In the genomic region with DNA sequence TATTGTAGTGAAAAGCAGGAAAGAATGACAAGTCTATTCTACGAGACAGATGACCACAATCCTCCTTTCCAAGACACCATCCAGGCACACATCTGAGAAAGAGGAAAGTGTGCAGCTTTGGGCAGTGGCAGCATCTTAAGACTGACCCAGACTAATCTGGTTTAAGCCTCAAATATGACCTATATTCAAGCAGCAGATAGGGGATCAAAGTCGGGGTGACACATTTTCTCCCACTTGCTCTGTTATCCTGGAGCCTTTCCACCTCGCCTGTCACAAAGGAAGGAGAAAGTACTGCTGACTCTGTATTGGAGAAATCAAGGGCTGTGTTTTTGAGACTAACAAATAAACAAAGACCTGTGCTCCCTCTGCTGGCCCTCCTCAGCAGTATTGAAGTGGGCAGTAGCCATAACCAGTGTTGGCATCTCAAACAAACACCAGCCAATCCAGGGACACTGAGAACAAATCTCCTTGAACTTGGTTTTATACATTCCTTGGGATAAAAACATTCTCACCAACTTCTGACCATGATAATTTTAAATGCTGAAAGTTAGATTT, we compare ENCODE assay signal across 8 mouse cellular contexts. TPM values are rescaled to one million over a fixed set of nuclear protein-coding genes. Genes with fewer than 3 reads are reported as not detected.
DNase-seq lines count a peak whose midpoint lies in the region; ATAC-seq and TF ChIP-seq lines count a peak whose summit lies in the region.
"Had no signal": no experiment of that assay in that cellular context is flagged by ENCODE, and none has a peak within 500 bp of the region (broad histone marks: within the 10 kb centered on the region; RNA-seq: fewer than 3 reads in every experiment).

No protein-coding gene starts in this region.

- H3K36me3 ChIP-seq in kidney, adult 2 months (ENCODE audit: control insufficient read depth, insufficient read depth, low read length) = no peaks in the 10 kb centered on the region
- H3K36me3 ChIP-seq in hindbrain, embryonic 13.5 days = no peaks in the 10 kb centered on the region

- H3K4me3 ChIP-seq in kidney, adult 2 months (ENCODE audit: insufficient read depth, low read depth, low read length) = no peak overlapping the region
- H3K4me3 ChIP-seq in hindbrain, embryonic 13.5 days = no peak overlapping the region

- no peak overlapping the region for H3K4me2 ChIP-seq in hindbrain, embryonic 13.5 days
- H3K4me2 ChIP-seq: heart, embryonic 11.5 days had no signal

- H3K27me3 ChIP-seq in kidney, adult 2 months (replicated peaks; ENCODE audit: control insufficient read depth, insufficient read depth, low read length) = no peaks in the 10 kb centered on the region
- no peaks in the 10 kb centered on the region for H3K27me3 ChIP-seq in hindbrain, embryonic 13.5 days

- no peak; the same call in 1 of the 2 replicates for ATAC-seq in hindbrain, embryonic 13.5 days (ENCODE audit: low FRiP score)
- no peak for ATAC-seq in activated CD4-positive, CD25-positive, alpha-beta regulatory T cell, adult 4 months

- TF ChIP-seq CTCF in kidney, adult 2 months (conservative IDR thresholded peaks at IDR 0.05; ENCODE audit: insufficient read depth, insufficient read length, low read depth, low read length) = peak; percentile 29; the same call in 1 of the 2 replicates

- DNase-seq in kidney, adult 2 months = peak; percentile 4
- DNase-seq in kidney, adult 11 months = no peak
- DNase-seq in 416B (ENCODE audit: low read depth) (peak; percentile 49), MN1 (ENCODE audit: low spot score) (peak; percentile 64)
- no peak for DNase-seq in testis, postnatal 14 days (ENCODE audit: low spot score)

- H3K27ac ChIP-seq in kidney, adult 2 months (ENCODE audit: insufficient read depth, low read depth, low read length) = no peak overlapping the region
- H3K27ac ChIP-seq in hindbrain, embryonic 13.5 days = 0 out of 2 replicates have a peak overlapping the region, but pooled peaks have one; percentile 6

- 76% methylated on average over 3 of the region's 3 CpGs for WGBS in kidney, adult 2 months
- WGBS in hindbrain, embryonic 13.5 days = 55% methylated on average over 3 of the region's 3 CpGs

- no peaks in the 10 kb centered on the region for H3K9me3 ChIP-seq in hindbrain, embryonic 13.5 days

- no peaks in the 10 kb centered on the region for H3K4me1 ChIP-seq in kidney, adult 2 months (ENCODE audit: control insufficient read depth, insufficient read depth, low read length)
- peaks cover 39% of the 10 kb centered on the region for H3K4me1 ChIP-seq in hindbrain, embryonic 13.5 days (replicated peaks)

- no peak overlapping the region for H3K9ac ChIP-seq in hindbrain, embryonic 13.5 days

- TF ChIP-seq POLR2A in kidney, adult 2 months (IDR thresholded peaks at IDR 0.05; ENCODE audit: low read depth, low read length) = no peak

RNA-seq across cellular contexts. Expression of a gene that starts 34.7 kb away (rescaled TPM):
- 0.17 TPM in 1 of 2 replicates, not detected in the other for polyA plus RNA-seq in kidney, adult 2 months (2012; rRNA removed)
- polyA plus RNA-seq in hindbrain, embryonic 13.5 days (2015; fragmentation: Nextera tagmentation; extraction: Ambion mirVana) = 4.0 and 4.8 TPM in 2 replicates
- polyA plus RNA-seq in activated CD4-positive, CD25-positive, alpha-beta regulatory T cell, adult 4 months (2017; shearing (Covaris generic)) = not detected
- polyA plus RNA-seq: heart, embryonic 11.5 days had no signal

Comparison
In these comparisons a context has a peak if more than half of its experiments do, and no peak if none do; other contexts are left out.
1. DNase-seq: peak in kidney, adult 2 months (single experiment), 416B (single experiment) and MN1 (single experiment); none in kidney, adult 11 months (single experiment) and testis, postnatal 14 days (single experiment).